In the genomic region with DNA sequence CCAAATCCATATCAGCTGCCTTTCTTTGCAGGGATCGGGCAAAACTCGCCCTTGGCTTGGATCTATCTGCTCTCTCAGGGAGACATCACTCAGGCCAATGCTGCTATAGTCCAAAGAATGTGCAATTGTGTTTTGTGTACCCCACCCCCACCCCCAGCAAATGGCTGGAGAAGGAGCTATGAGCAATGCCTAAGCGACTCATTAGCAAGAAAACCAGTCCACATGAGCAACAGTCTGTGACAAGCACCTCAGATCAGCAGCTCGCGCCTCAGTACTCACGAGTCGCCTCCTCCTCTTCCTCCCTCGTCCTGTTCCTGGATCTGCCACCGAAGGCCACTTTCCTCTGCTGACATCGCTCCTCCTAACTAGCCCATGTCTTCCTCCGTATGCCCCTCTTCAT, we compare ENCODE assay signal across 21 mouse cellular contexts.
"Had no signal": no experiment of that assay in that cellular context is flagged by ENCODE, and none has a peak within 500 bp of the region (broad histone marks: within the 10 kb centered on the region; RNA-seq: fewer than 3 reads in every experiment).

No protein-coding gene starts in this region.

- H3K4me1 ChIP-seq: limb, embryonic 10.5 days; limb, embryonic 13.5 days; liver, embryonic 12.5 days; liver, embryonic 15.5 days; lung, embryonic 15.5 days; neural tube, embryonic 12.5 days; stomach, embryonic 15.5 days had no signal

- H3K4me2 ChIP-seq: limb, embryonic 13.5 days; liver, embryonic 12.5 days; liver, embryonic 15.5 days; lung, embryonic 15.5 days; midbrain, embryonic 12.5 days; midbrain, embryonic 15.5 days; neural tube, embryonic 12.5 days; neural tube, embryonic 15.5 days; stomach, embryonic 15.5 days had no signal

- H3K27me3 ChIP-seq: limb, embryonic 13.5 days; liver, embryonic 12.5 days; liver, embryonic 15.5 days; lung, embryonic 15.5 days; midbrain, embryonic 12.5 days; midbrain, embryonic 15.5 days; neural tube, embryonic 12.5 days; neural tube, embryonic 15.5 days; stomach, embryonic 15.5 days had no signal

- H3K36me3 ChIP-seq: limb, embryonic 10.5 days; limb, embryonic 13.5 days; liver, embryonic 12.5 days; liver, embryonic 15.5 days; lung, embryonic 15.5 days; midbrain, embryonic 12.5 days; midbrain, embryonic 15.5 days; neural tube, embryonic 12.5 days; neural tube, embryonic 15.5 days; stomach, embryonic 15.5 days had no signal

- H3K27ac ChIP-seq: limb, embryonic 10.5 days; limb, embryonic 13.5 days; liver, embryonic 12.5 days; liver, embryonic 15.5 days; lung, embryonic 15.5 days; midbrain, embryonic 12.5 days; midbrain, embryonic 15.5 days; neural tube, embryonic 12.5 days; neural tube, embryonic 15.5 days; stomach, embryonic 15.5 days had no signal

- ATAC-seq: liver, embryonic 12.5 days; midbrain, embryonic 15.5 days had no signal

- DNase-seq: kidney, adult 18-20 months; kidney, adult 9 months; kidney, postnatal 14 days; liver; lung, adult 18-20 months; lung, postnatal 10 days; lung, postnatal 36 days; retina, postnatal 1 day; right cerebral cortex, postnatal 25 days; spleen, adult 18-20 months; thymus, postnatal 25 days had no signal

- H3K9me3 ChIP-seq: limb, embryonic 10.5 days; limb, embryonic 13.5 days; liver, embryonic 12.5 days; liver, embryonic 15.5 days; lung, embryonic 15.5 days; midbrain, embryonic 12.5 days; midbrain, embryonic 15.5 days; neural tube, embryonic 12.5 days; neural tube, embryonic 15.5 days; stomach, embryonic 15.5 days had no signal

- H3K4me3 ChIP-seq: limb, embryonic 10.5 days; limb, embryonic 13.5 days; liver, embryonic 12.5 days; liver, embryonic 15.5 days; lung, embryonic 15.5 days; midbrain, embryonic 12.5 days; midbrain, embryonic 15.5 days; neural tube, embryonic 12.5 days; neural tube, embryonic 15.5 days; stomach, embryonic 15.5 days had no signal

- H3K9ac ChIP-seq: limb, embryonic 13.5 days; liver, embryonic 12.5 days; liver, embryonic 15.5 days; lung, embryonic 15.5 days; midbrain, embryonic 12.5 days; midbrain, embryonic 15.5 days; neural tube, embryonic 12.5 days; neural tube, embryonic 15.5 days; stomach, embryonic 15.5 days had no signal
